Mouse (Mus musculus): ENCODE measurements around the gene Abcc10.
A peak's percentile ranks its signal among the peaks of the same experiment; 100 is the strongest.

Gene Abcc10

GRCm38 (mm10) chr17:46285407-46285806, 42.7 kb downstream of the Abcc10 start:
- no peak for DNase-seq (ENCODE audit: low spot score)

- peak; percentile 40 for DNase-seq (ENCODE audit: low spot score)
Observed at GRCm38 (mm10) chr17:46284653-46285052, 43.5 kb downstream of the Abcc10 start.

GRCm38 (mm10) chr17:46283911-46284310, 44.2 kb downstream of the Abcc10 start:
- DNase-seq (ENCODE audit: low spot score) = no peak

GRCm38 (mm10) chr17:46283140-46283539, 45.0 kb downstream of the Abcc10 start:
- DNase-seq (ENCODE audit: low spot score) = no peak

GRCm38 (mm10) chr17:46282483-46283123, 45.5 kb downstream of the Abcc10 start, which contains the start of gene Tjap1:
TSS of gene Tjap1 (minus strand) at chr17:46283026.
- peak; percentile 89 for DNase-seq (ENCODE audit: low spot score)

GRCm38 (mm10) chr17:46278011-46278765, 50.0 kb downstream of the Abcc10 start:
- DNase-seq (ENCODE audit: low spot score) = no peak

GRCm38 (mm10) chr17:46277586-46277985, 50.6 kb downstream of the Abcc10 start:
- DNase-seq (ENCODE audit: low spot score) = no peak

- DNase-seq (ENCODE audit: low spot score) = no peak
Observed at GRCm38 (mm10) chr17:46275506-46275905, 52.6 kb downstream of the Abcc10 start.

- DNase-seq (ENCODE audit: low spot score) = no peak
Observed at GRCm38 (mm10) chr17:46275034-46275433, 53.1 kb downstream of the Abcc10 start.

GRCm38 (mm10) chr17:46274465-46274864, 53.7 kb downstream of the Abcc10 start:
- DNase-seq (ENCODE audit: low spot score) = no peak

- DNase-seq (ENCODE audit: low spot score) = no peak
Observed at GRCm38 (mm10) chr17:46273803-46274236, 54.3 kb downstream of the Abcc10 start.

- DNase-seq (ENCODE audit: low spot score) = no peak
Observed at GRCm38 (mm10) chr17:46272675-46273074, 55.5 kb downstream of the Abcc10 start.

- no peak for DNase-seq (ENCODE audit: low spot score)
Observed at GRCm38 (mm10) chr17:46272058-46272457, 56.1 kb downstream of the Abcc10 start.

GRCm38 (mm10) chr17:46269771-46270534, 58.2 kb downstream of the Abcc10 start:
- DNase-seq (ENCODE audit: low spot score) = no peak

GRCm38 (mm10) chr17:46268026-46268720, 60.0 kb downstream of the Abcc10 start:
- no peak for DNase-seq (ENCODE audit: low spot score)

- DNase-seq (ENCODE audit: low spot score) = no peak
Observed at GRCm38 (mm10) chr17:46267511-46267910, 60.6 kb downstream of the Abcc10 start.

GRCm38 (mm10) chr17:46266986-46267385, 61.2 kb downstream of the Abcc10 start:
- DNase-seq (ENCODE audit: low spot score) = no peak

GRCm38 (mm10) chr17:46265918-46266618, 62.1 kb downstream of the Abcc10 start:
- DNase-seq (ENCODE audit: low spot score) = peak; percentile 91

- no peak for DNase-seq (ENCODE audit: low spot score)
Observed at GRCm38 (mm10) chr17:46265502-46265901, 62.6 kb downstream of the Abcc10 start.

- no peak for DNase-seq (ENCODE audit: low spot score)
Observed at GRCm38 (mm10) chr17:46262201-46262694, 65.9 kb downstream of the Abcc10 start.

- DNase-seq (ENCODE audit: low spot score) = no peak
Observed at GRCm38 (mm10) chr17:46259675-46260074, 68.5 kb downstream of the Abcc10 start.

Measured in retina, embryonic 14.5 days (tissue).